Mouse (Mus musculus) erythroblast, embryonic 14.5 days (primary cell): Measurements from ENCODE around the gene Aldh3a2. TPM values are rescaled to one million over a fixed set of nuclear protein-coding genes. Genes with fewer than 3 reads are reported as not detected.

ENCODE experiments used
- H3K27me3 ChIP-seq: 2 replicates; pipeline ENCODE4 v1.6.1; 2012; ENCODE audit warnings: inconsistent platforms; ENCODE audit not compliant: control insufficient read depth
- H3K36me3 ChIP-seq: 2 replicates; pipeline ENCODE4 v1.6.1; 2012; ENCODE audit warnings: mild to moderate bottlenecking, inconsistent platforms; ENCODE audit not compliant: control insufficient read depth
- H3K4me1 ChIP-seq: 2 replicates; pipeline ENCODE4 v1.6.1; 2012; ENCODE audit warnings: inconsistent platforms; ENCODE audit not compliant: control insufficient read depth
- H3K4me3 ChIP-seq: replicated peaks from 2 replicates; pipeline ENCODE3; 2012; ENCODE audit warnings: moderate library complexity, mild to moderate bottlenecking, inconsistent platforms
- H3K9me3 ChIP-seq: 2 replicates; pipeline ENCODE4 v1.6.1; 2012; ENCODE audit warnings: low read length, inconsistent platforms, mixed read lengths; ENCODE audit not compliant: control insufficient read depth
- GATA1 ChIP-seq: IDR thresholded peaks from 2 replicates; pipeline ENCODE4 v1.6.1; 2012; ENCODE audit warnings: low read length, inconsistent platforms, mixed read lengths
- TAL1 ChIP-seq: IDR thresholded peaks from 3 replicates; pipeline ENCODE4 v1.6.1; 2012; ENCODE audit warnings: low read length, inconsistent platforms, mixed read lengths
- polyA plus RNA-seq: library from polyadenylated mRNA; stranded (reverse); fragments of >175 nt; gene quantifications from 2 replicates; pipeline ENCODE4 v1.2.3, GENCODE M21; 2012

Aldh3a2 gene
- polyA plus RNA-seq, 1 experiment = not detected

DNA sequence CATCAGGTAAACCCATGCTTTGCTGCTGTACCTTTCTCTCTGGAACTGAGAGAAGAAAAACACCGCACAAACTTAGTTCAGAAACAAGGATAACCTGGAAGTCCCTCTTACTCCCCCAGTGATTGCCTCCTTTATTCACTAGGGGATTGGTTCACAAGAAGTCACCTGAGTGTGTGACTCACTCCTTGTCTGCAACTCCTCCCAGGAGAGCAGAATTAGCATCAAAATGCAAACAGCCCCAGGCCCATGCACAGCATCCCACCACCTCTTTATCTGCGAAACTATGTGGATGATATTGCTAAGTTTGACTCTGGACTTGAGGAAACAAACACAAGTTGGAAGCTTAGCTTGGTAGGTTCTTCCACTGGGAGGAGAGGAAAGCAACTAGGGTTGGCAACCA lies 30.1 kb upstream of the Aldh3a2 start:
- Histone ChIP-seq H3K27me3 (no peaks in the 10 kb centered on the region), H3K9me3 (no peaks in the 10 kb centered on the region), H3K4me3 (no peak overlapping the region), H3K36me3 (no peaks in the 10 kb centered on the region), H3K4me1 (peaks cover 13% of the 10 kb centered on the region)
- TF ChIP-seq TAL1 = no peak
- TF ChIP-seq GATA1 = no peak

DNA sequence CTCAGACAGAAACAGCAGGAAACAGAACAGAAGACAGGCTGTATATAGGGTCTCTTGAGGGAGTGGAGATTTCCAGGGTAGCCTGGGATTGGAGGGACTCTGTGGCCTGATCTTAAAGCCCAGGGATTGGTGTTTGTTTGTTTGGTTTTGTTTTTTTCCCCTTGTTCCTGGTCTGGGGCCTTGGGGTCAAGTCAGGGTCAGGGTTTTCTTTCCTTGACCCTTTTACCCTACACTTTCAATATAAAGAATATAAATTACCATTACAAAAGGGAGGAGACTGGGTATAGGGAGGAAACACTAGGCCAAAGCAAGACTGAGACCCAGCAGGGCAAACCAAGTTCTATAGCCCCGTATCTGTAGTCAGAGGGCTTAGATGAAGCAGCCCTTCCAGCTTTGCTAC lies 29.3 kb upstream of the Aldh3a2 start:
- H3K4me3 ChIP-seq = no peak overlapping the region
- H3K9me3 ChIP-seq = no peaks in the 10 kb centered on the region
- H3K36me3 ChIP-seq = no peaks in the 10 kb centered on the region
- H3K4me1 ChIP-seq = peaks cover 13% of the 10 kb centered on the region
- no peak for TF ChIP-seq GATA1
- no peak for TF ChIP-seq TAL1
- H3K27me3 ChIP-seq = no peaks in the 10 kb centered on the region

DNA sequence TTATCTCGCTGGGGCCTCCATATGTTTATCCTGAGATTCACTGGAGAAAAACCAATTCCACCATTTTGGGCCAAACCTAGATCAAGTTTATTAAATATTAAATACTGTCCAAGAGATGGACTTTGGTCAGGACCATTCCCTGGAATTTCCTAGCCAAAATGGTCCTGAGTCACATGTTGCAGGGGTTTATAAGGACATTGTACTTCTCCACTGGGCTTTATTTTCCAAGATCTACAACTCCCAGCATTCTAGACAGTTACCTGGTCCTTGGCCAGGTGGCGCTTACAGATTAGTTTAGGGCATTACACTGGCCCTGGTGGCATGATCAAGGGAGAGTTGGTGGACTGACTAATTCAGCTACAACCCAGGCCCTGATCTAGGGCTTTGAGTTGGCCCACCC lies 28.3 kb upstream of the Aldh3a2 start:
- no peaks in the 10 kb centered on the region for H3K9me3 ChIP-seq
- H3K27me3 ChIP-seq = no peaks in the 10 kb centered on the region
- no peaks in the 10 kb centered on the region for H3K36me3 ChIP-seq
- H3K4me3 ChIP-seq = no peak overlapping the region
- H3K4me1 ChIP-seq = peaks cover 7% of the 10 kb centered on the region
- TF ChIP-seq GATA1 (no peak), TAL1 (no peak)

DNA sequence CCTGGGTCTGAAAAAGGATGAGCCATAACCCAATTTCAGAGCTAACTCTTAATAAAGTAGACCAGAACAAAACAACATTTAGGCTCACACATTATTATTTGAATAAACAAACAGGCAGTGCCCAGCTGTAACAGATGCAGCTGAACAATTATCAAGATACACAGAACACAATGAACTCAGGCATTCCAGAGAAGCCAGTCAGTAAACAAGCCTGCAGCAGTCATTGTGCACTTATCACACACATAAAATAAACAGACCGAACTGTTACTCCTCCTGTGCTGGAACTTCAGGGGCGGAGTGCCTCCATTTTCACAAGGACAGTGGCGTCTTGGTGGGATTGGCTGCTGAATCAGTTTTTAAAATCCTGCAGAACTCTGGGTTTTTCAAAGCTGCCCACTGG lies 27.2 kb upstream of the Aldh3a2 start:
- no peaks in the 10 kb centered on the region for H3K4me1 ChIP-seq
- H3K27me3 ChIP-seq = no peaks in the 10 kb centered on the region
- TF ChIP-seq TAL1 (no peak), GATA1 (no peak)
- no peak overlapping the region for H3K4me3 ChIP-seq
- no peaks in the 10 kb centered on the region for H3K9me3 ChIP-seq
- H3K36me3 ChIP-seq = no peaks in the 10 kb centered on the region

DNA sequence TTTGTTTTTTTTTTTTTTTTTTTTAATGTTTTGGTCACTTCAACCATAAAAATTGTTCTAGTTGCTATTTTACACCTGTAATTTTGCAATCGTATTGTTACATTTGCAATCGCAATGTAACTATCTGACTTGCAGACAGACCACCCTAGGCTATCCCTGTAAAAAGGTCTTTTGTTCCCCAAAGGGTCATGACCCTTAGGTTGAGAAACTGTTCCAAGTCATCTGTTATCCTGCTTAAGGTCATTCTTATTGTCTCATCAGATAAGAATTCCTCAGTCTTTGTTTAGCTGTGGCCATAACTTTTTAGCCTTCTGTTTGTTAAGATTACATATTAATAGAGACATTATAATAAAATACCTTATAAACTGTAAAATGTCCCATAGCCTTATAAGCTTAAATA lies 26.0 kb upstream of the Aldh3a2 start:
- Histone ChIP-seq H3K4me3 (no peak overlapping the region), H3K36me3 (no peaks in the 10 kb centered on the region), H3K4me1 (no peaks in the 10 kb centered on the region), H3K27me3 (no peaks in the 10 kb centered on the region), H3K9me3 (no peaks in the 10 kb centered on the region)
- TF ChIP-seq GATA1 = no peak

DNA sequence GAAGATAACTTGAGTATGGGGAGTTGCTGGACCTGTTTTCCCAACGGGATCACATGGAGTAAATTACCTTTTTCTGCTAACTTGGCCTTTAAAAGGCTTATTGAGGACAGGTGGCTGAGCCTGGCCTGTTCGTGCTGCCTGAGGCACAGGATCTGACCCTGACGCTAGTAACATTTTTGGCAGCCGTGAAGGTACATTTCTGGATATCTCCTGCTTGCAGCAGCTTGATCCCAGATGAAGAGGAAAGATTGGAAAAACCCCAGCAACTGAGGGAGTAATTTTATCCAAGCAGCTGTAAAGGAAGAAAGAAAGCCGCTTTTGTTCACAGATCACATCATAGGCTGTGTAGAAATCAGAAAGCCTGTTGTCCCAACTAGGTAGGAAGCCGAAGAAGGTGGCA lies 17.1 kb upstream of the Aldh3a2 start:
- H3K9me3 ChIP-seq = no peaks in the 10 kb centered on the region
- TF ChIP-seq GATA1 (no peak), TAL1 (no peak)
- no peaks in the 10 kb centered on the region for H3K4me1 ChIP-seq
- no peaks in the 10 kb centered on the region for H3K27me3 ChIP-seq
- H3K4me3 ChIP-seq = no peak overlapping the region
- H3K36me3 ChIP-seq = no peaks in the 10 kb centered on the region

DNA sequence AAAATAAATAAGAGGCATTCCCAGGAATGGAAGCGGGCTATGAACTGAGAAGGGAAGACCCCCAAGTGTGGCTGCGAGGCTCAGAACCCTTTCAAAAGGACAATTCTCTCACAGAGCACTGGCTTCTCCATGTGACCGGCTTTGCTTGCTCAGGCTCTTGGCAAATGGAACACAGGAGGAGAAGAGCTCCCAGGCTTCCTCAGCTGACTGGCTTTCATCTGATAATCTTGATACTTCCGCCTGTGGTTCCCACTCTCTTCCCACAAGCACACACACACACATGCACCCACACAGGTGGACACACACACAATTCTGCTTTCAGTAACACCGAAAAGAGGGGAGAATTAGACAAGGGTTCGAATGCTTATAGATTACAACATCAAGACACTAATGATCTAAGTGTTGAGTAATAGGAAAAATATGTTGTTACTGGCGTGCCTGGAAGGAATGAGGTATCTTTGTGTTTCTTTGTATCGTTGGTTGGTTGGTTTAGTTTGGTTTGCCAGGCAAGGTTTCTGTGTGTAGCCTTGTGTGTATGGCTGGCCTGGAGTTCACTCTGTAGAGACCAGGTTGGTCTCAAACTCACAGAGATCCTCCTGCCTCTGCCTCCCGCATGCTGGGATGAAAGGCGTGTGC lies 16.3 kb upstream of the Aldh3a2 start:
- H3K27me3 ChIP-seq = no peaks in the 10 kb centered on the region
- H3K36me3 ChIP-seq = no peaks in the 10 kb centered on the region
- H3K4me3 ChIP-seq = no peak overlapping the region
- H3K9me3 ChIP-seq = no peaks in the 10 kb centered on the region
- TF ChIP-seq TAL1 (no peak), GATA1 (no peak)
- no peaks in the 10 kb centered on the region for H3K4me1 ChIP-seq

DNA sequence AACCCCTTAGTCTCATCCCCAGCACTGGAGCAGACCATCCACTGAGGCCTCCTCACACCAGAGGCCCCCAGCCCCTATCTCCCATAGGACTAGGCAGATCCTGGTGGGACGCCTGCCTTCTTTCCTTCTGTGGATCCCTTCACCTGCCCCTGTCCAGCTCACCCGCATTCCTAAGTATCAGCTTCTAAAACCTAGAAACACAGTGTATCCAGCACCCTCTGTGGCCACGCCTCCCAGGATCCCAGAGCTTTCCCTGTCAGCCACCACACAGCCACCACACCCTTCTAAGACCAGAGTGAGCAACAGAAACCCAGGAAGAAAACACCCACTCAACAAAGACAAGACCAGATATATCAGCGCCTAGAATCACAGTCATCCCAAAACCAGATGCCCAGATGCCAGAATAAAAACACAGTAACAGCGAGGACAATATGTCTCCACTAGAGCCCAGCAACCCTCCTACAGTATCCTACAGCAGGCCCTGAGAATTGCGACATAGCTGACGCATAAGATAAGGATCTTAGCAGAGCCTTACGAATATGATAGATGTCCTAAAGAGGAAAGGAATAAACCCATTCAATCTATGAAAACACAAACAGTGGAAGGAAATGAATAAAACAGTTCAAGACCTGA lies 11.3 kb upstream of the Aldh3a2 start:
- Histone ChIP-seq H3K4me3 (no peak overlapping the region), H3K27me3 (no peaks in the 10 kb centered on the region), H3K4me1 (peaks cover 10% of the 10 kb centered on the region), H3K9me3 (no peaks in the 10 kb centered on the region), H3K36me3 (no peaks in the 10 kb centered on the region)
- TF ChIP-seq GATA1 = no peak
- no peak for TF ChIP-seq TAL1

DNA sequence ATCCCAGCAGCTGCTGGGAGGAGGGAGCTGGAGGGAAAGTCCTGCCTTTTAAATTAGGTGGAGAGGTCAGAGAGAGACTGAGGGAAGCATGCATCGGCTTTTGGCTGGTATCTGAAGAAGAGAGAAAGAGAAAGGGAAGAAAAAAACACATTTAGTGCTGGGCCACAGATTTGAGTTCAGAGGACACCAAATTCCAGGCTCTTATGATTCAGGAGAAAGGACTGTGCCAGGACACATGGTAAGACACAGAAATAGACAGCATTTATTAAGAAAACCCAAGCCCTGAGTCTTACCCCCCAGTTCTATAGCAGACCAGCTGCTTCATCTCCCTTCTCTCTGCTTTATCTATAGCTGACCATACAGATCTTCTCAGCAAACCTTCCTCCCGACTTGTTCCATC lies 10.7 kb upstream of the Aldh3a2 start:
- no peak overlapping the region for H3K4me3 ChIP-seq
- H3K36me3 ChIP-seq = no peaks in the 10 kb centered on the region
- H3K9me3 ChIP-seq = no peaks in the 10 kb centered on the region
- H3K4me1 ChIP-seq = peaks cover 10% of the 10 kb centered on the region
- H3K27me3 ChIP-seq = no peaks in the 10 kb centered on the region
- TF ChIP-seq TAL1 = no peak
- no peak for TF ChIP-seq GATA1

DNA sequence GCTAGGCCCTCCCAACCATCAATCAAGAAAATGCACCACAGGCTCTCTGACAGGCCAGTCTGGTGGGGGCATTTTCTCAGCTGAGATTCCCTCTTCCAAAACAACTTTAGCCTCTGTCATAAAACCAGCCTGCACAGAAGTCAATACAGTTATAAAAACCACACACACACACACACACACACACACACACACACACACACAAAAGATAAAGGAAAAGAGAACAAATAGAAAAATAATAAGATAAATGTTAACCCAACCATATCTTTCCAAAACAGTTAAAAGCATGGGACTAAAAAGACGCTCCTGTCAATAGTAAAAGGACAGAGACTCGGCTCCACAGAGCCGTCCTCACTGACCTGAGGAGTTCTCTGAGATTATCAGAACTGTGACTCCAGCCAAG lies 9.2 kb upstream of the Aldh3a2 start:
- no peaks in the 10 kb centered on the region for H3K9me3 ChIP-seq
- TF ChIP-seq TAL1 (no peak), GATA1 (no peak)
- no peaks in the 10 kb centered on the region for H3K36me3 ChIP-seq
- no peak overlapping the region for H3K4me3 ChIP-seq
- peaks cover 10% of the 10 kb centered on the region for H3K4me1 ChIP-seq
- H3K27me3 ChIP-seq = no peaks in the 10 kb centered on the region
